In genomic region chr7:139970979-139971378, GRCm38 (mm10) we compare ENCODE assay signal across 24 mouse cellular contexts. TPM values are rescaled to one million over a fixed set of nuclear protein-coding genes. Genes with fewer than 3 reads are reported as not detected.
DNase-seq lines count a peak whose midpoint lies in the region; ATAC-seq and TF ChIP-seq lines count a peak whose summit lies in the region.
"Had no signal": no experiment of that assay in that cellular context is flagged by ENCODE, and none has a peak within 500 bp of the region (broad histone marks: within the 10 kb centered on the region; RNA-seq: fewer than 3 reads in every experiment).

No protein-coding gene starts in this region.

- no peak for TF ChIP-seq POLR2A in bone marrow, adult 2 months (IDR thresholded peaks at IDR 0.05; ENCODE audit: borderline replicate concordance, control insufficient read depth, low read depth, low read length)
- TF ChIP-seq POLR2A in small intestine, adult 2 months (IDR thresholded peaks at IDR 0.05; ENCODE audit: low read depth, low read length): no peak

- TF ChIP-seq CTCF in C2C12 (IDR thresholded peaks at IDR 0.05; ENCODE audit: control insufficient read depth, insufficient read depth, insufficient read length): no peak
- no peak for TF ChIP-seq CTCF in bone marrow, adult 2 months (IDR thresholded peaks at IDR 0.05; ENCODE audit: control insufficient read depth, insufficient read depth, low read length)
- TF ChIP-seq CTCF in small intestine, adult 2 months (IDR thresholded peaks at IDR 0.05; ENCODE audit: extremely low read depth, insufficient read length, insufficient replicate concordance, low read depth, low read length): no peak

- whole genome bisulfite sequencing in bone marrow, adult 2 months: 33% methylated on average over 5 of the region's 5 CpGs
- WGBS in small intestine, adult 2 months: 68% methylated on average over 5 of the region's 5 CpGs

- H3K4me1 ChIP-seq in megakaryocyte, embryonic 14.5 days: peaks cover 75% of the 10 kb centered on the region
- peaks cover 20% of the 10 kb centered on the region for H3K4me1 ChIP-seq in bone marrow, adult 2 months (ENCODE audit: control insufficient read depth, insufficient read depth, low read length)
- no peaks in the 10 kb centered on the region; the same call in none of the 2 replicates for H3K4me1 ChIP-seq in small intestine, adult 2 months (ENCODE audit: control insufficient read depth, insufficient read depth, insufficient read length, low read length)
- H3K4me1 ChIP-seq: forebrain, embryonic 15.5 days; midbrain, embryonic 15.5 days; neural tube, embryonic 12.5 days had no signal

- H3K9me3 ChIP-seq in megakaryocyte, embryonic 14.5 days: no peaks in the 10 kb centered on the region
- H3K9me3 ChIP-seq: forebrain, embryonic 15.5 days; midbrain, embryonic 15.5 days; neural tube, embryonic 12.5 days had no signal

- H3K27ac ChIP-seq in bone marrow, adult 2 months (ENCODE audit: control insufficient read depth, insufficient read depth, low read depth, low read length, poor library complexity): peak overlapping the region; percentile 80
- peak overlapping the region; percentile 46 for H3K27ac ChIP-seq in small intestine, adult 2 months (ENCODE audit: insufficient read depth, low read depth, low read length)
- H3K27ac ChIP-seq: forebrain, embryonic 15.5 days; layer of hippocampus, adult 2 months; midbrain, embryonic 15.5 days; neural tube, embryonic 12.5 days had no signal

- no peak for DNase-seq in adrenal gland, adult (ENCODE audit: inconsistent age in 2 of 2, low spot score in 1 of 2)
- DNase-seq in cerebellum, postnatal 10 days: no peak
- DNase-seq: cerebellum, adult 8-10 months; heart, postnatal 4 days; kidney, adult 18-20 months; kidney, postnatal 10 days; lung, adult 2 months; lung, postnatal 4 days had no signal

- peak overlapping the region; percentile 14 for H3ac ChIP-seq in C2C12 (ENCODE audit: control insufficient read depth, insufficient read length, low read depth)

- H3K79me2 ChIP-seq in C2C12 (ENCODE audit: control insufficient read depth, insufficient read depth): no peaks in the 10 kb centered on the region

- H3K4me3 ChIP-seq in megakaryocyte, embryonic 14.5 days (replicated peaks): peak overlapping the region; percentile 64
- no peak overlapping the region for H3K4me3 ChIP-seq in C2C12 (ENCODE audit: insufficient read depth, poor library complexity, severe bottlenecking)
- H3K4me3 ChIP-seq in bone marrow, adult 2 months (replicated peaks; ENCODE audit: control insufficient read depth, low read depth, low read length): no peak overlapping the region
- no peak overlapping the region for H3K4me3 ChIP-seq in small intestine, adult 2 months (ENCODE audit: low read depth, low read length)
- H3K4me3 ChIP-seq: forebrain, embryonic 15.5 days; layer of hippocampus, adult 2 months; midbrain, embryonic 15.5 days; neural tube, embryonic 12.5 days had no signal

- no peaks in the 10 kb centered on the region for H3K36me3 ChIP-seq in megakaryocyte, embryonic 14.5 days (replicated peaks; ENCODE audit: low read length)
- H3K36me3 ChIP-seq in C2C12 (ENCODE audit: control insufficient read depth, insufficient read depth): no peaks in the 10 kb centered on the region
- no peaks in the 10 kb centered on the region for H3K36me3 ChIP-seq in small intestine, adult 2 months (ENCODE audit: control insufficient read depth, insufficient read depth, low read length)
- H3K36me3 ChIP-seq: forebrain, embryonic 15.5 days; midbrain, embryonic 15.5 days; neural tube, embryonic 12.5 days had no signal

- no peak for ATAC-seq in megakaryocyte, adult 5-6 weeks (ENCODE audit: poor library complexity, severe bottlenecking)
- ATAC-seq: forebrain, embryonic 15.5 days; hindbrain, embryonic 16.5 days; midbrain, embryonic 15.5 days had no signal

- H3K79me3 ChIP-seq in C2C12 (ENCODE audit: low read depth): no peaks in the 10 kb centered on the region

- H3K27me3 ChIP-seq in megakaryocyte, embryonic 14.5 days (replicated peaks): peaks cover 23% of the 10 kb centered on the region
- H3K27me3 ChIP-seq in C2C12 (ENCODE audit: control insufficient read depth, insufficient read depth, insufficient read length): no peaks in the 10 kb centered on the region
- no peaks in the 10 kb centered on the region for H3K27me3 ChIP-seq in small intestine, adult 2 months (ENCODE audit: control insufficient read depth, insufficient read depth, low read length)
- H3K27me3 ChIP-seq: neural tube, embryonic 12.5 days had no signal

TF ChIP-seq in C2C12, 6 proteins besides CTCF, POLR2A, EP300 and RAD21:
- TF ChIP-seq MYOG (IDR thresholded peaks at IDR 0.05; ENCODE audit: control insufficient read depth, extremely low read depth, insufficient read length): no peak
- peak; percentile 6 for TF ChIP-seq MYOD1 (IDR thresholded peaks at IDR 0.05; ENCODE audit: control insufficient read depth, insufficient read length, low read depth)
TF ChIP-seq in C2C12: peak in this region for 1.

RNA-seq across cellular contexts. Expression of gene 6430531B16Rik, which starts 7.6 kb away (rescaled TPM):
- 0.31 TPM in 1 of 2 replicates, not detected in the other for polyA plus RNA-seq in megakaryocyte, embryonic 14.5 days (2012; ENCODE audit: insufficient read depth, low replicate concordance)
- 1.1 and 1.2 TPM in 2 replicates for total RNA-seq in megakaryocyte, adult 5-6 weeks (2015)
- 0.89 and 2.3 TPM in 2 replicates for total RNA-seq in megakaryocyte, adult 5-6 weeks (2017)
- 0.08 TPM for polyA plus RNA-seq in C2C12 (2012; fragmentation: generic; extraction: Trizol)
- polyA plus RNA-seq in bone marrow, adult 2 months (2011; ENCODE audit: insufficient read depth, insufficient read length, low replicate concordance, missing spikeins): not detected in 2 replicates
- polyA plus RNA-seq in small intestine, adult 2 months (2012; rRNA removed): 0.06 and 0.16 TPM in 2 replicates
- total RNA-seq: adrenal gland, postnatal 14 days; gastrocnemius, adult 18-20 months; heart, postnatal 4 days had no signal
- polyA plus RNA-seq: heart, embryonic 14.5 days had no signal

RNA-seq across cellular contexts. Expression of gene Adam8, which starts 21.4 kb away (rescaled TPM):
- 7.8 and 22.3 TPM in 2 replicates for polyA plus RNA-seq in megakaryocyte, embryonic 14.5 days (2012; ENCODE audit: insufficient read depth, low replicate concordance)
- total RNA-seq in megakaryocyte, adult 5-6 weeks (2015): 35.0 and 43.7 TPM in 2 replicates
- 39.3 and 51.1 TPM in 2 replicates for total RNA-seq in megakaryocyte, adult 5-6 weeks (2017)
- 3.7 TPM for polyA plus RNA-seq in C2C12 (2012; fragmentation: generic; extraction: Trizol)
- 17.9 and 55.1 TPM in 2 replicates for polyA plus RNA-seq in bone marrow, adult 2 months (2011; ENCODE audit: insufficient read depth, insufficient read length, low replicate concordance, missing spikeins)
- polyA plus RNA-seq in small intestine, adult 2 months (2012; rRNA removed): 4.9 and 7.3 TPM in 2 replicates

RNA-seq across cellular contexts. Expression of gene Utf1, which starts 27.4 kb away (rescaled TPM):
- polyA plus RNA-seq in megakaryocyte, embryonic 14.5 days (2012; ENCODE audit: insufficient read depth, low replicate concordance): not detected in 2 replicates
- not detected in 2 replicates for total RNA-seq in megakaryocyte, adult 5-6 weeks (2015)
- not detected in 2 replicates for total RNA-seq in megakaryocyte, adult 5-6 weeks (2017)
- not detected for polyA plus RNA-seq in C2C12 (2012; fragmentation: generic; extraction: Trizol)
- 13.7 TPM in 1 of 2 replicates, not detected in the other for polyA plus RNA-seq in bone marrow, adult 2 months (2011; ENCODE audit: insufficient read depth, insufficient read length, low replicate concordance, missing spikeins)
- 0.20 and 0.67 TPM in 2 replicates for polyA plus RNA-seq in small intestine, adult 2 months (2012; rRNA removed)
- total RNA-seq: adrenal gland, postnatal 14 days; gastrocnemius, adult 18-20 months; granulocyte monocyte progenitor cell, adult 5-6 weeks; heart, postnatal 4 days; layer of hippocampus, adult 2 months; left cerebral cortex, adult 18-20 months had no signal
- polyA plus RNA-seq: forebrain, embryonic 15.5 days; heart, embryonic 14.5 days; hindbrain, embryonic 16.5 days; limb, embryonic 11.5 days; lung, adult 2 months; midbrain, embryonic 15.5 days; neural tube, embryonic 12.5 days had no signal
